Mouse (Mus musculus) c-Kit-positive CD71-positive TER-119-negative erythroid progenitor cells, embryonic 14.5 days (primary cell): ENCODE results near the gene Sec31b.

Experiments
- DNase-seq: peaks from one replicate; pipeline ENCODE4 v3.0.0-alpha.2; 2013; ENCODE audit warnings: low read depth

Sec31b gene

GRCm38 (mm10) chr19:44530018-44530417 lies 15.6 kb downstream of the Sec31b start:
- no peak for DNase-seq

- DNase-seq: no peak
Observed at GRCm38 (mm10) chr19:44525551-44526205, 20.0 kb downstream of the Sec31b start.

- DNase-seq: no peak
Observed at GRCm38 (mm10) chr19:44519152-44519551, 26.5 kb downstream of the Sec31b start.

DNA sequence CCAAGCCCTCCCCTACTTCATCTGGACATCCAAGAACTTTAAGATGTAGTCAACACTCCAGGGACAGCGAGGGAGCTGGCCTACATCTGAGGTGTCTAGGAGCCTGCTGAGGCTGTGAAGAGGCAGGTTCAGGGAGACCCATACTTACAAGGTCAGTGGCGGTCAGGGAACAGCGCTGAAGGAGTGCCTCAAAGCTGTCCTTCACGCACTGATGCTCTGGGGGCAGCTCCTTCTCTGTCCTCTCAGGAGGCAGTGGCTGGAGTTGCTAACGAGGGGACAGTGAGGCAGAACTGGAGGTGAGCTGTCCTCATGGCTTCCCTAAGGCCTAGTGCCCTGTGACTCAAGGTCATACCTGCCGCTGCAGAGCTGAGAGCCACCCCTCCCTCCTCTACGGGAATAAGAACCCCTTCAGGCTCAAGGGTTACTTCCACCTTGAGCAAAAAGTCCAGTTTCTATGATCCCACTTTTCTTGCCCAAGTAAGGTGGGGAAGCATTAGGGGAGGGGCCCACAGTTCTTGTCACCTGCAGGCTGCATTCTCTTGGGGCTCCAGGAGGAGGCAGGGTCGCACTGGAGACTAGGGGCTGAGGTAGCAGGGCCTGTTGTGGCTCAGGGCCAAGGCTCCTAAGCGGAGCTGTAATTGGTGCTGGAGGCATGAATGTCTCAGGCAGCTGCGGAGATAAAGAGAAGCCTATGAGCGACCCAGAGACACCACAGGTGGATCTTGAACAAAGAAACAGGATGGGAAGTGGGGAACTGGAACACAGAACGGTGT lies 27.5 kb downstream of the Sec31b start:
- no peak for DNase-seq

DNA sequence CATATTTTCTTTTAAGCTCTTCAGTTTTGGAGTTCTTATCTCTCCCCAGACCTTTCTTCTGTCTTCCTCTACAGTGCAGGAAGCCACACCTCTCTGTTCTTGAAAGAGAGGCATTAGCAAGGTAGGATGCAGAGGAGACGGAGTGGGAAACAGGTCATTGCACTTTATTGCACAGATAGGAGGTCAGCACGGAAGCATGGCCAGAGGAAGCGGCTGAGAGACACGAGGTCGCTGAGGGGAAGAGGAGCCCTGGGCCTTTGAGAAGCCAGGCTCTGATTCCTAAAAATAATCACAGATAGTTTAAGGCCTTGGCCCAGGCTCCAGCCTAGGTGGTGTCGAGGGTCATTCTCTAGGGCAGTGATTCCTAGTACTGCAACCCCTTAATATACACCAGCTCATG lies 29.9 kb downstream of the Sec31b start:
- no peak for DNase-seq

- no peak for DNase-seq
Observed at GRCm38 (mm10) chr19:44514521-44515451, 30.9 kb downstream of the Sec31b start.

DNA sequence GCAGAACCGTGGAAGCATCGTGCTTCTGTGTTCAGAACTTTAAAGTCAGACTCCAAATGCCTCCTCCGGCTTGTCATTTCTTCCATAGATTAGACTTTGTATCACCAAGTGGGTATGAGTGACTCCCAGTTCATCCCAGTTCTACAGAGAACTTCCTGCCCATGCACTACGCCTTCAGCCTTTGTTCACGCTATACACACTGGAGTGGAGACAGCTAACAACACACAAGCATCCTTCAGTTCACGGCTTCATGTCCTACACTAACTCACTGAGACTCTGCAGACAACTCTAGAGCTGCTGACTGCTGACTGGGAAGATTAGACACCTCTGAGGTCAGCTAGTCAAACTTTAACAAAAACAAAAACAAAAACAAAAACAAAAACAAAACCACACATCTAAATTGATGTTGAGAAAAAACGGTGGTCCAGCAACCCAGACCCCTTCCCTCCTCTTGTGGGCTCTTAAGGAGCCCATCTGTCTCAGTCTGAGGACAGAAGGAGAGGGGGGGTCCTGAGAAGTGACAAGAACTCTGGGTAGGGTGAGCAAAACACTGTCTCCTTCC lies 31.7 kb downstream of the Sec31b start:
- no peak for DNase-seq

DNA sequence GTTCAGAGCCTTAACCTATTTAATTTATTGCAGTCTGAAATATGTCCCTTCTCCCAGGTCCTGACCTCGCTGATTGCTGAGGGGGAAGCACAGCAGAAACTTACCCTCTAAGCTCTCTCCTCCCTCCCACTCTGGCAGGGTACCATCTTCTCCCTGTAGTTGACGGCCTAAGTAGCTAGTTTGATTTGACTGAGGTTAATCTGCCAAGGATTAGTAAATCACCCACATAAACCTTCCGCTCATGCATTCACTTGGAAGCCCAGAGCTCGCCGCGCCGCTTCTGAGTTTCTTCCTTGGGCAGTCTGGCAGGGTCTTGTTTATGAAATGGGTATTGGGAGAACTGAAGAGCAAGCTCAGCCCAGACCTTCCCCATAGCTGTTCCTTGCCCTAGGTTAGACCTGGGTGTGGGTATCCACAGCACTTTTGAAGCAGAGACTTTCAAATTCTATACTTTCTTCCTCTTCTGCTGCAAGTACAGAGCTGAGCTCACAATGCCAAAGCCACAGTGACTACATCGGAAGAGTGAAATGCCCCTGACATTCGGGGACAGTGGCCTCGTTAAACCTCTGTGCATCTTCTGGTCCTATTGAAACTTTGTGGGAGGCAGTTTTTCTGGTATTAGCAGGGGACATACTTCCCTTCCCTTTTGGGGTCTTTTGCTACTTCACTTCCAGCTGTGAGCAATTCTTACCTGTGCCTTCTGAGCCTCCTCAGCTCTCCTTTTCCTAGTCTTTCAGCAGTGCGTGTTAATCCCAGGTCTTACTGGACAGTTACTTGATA lies 32.4 kb downstream of the Sec31b start:
- DNase-seq: no peak

DNA sequence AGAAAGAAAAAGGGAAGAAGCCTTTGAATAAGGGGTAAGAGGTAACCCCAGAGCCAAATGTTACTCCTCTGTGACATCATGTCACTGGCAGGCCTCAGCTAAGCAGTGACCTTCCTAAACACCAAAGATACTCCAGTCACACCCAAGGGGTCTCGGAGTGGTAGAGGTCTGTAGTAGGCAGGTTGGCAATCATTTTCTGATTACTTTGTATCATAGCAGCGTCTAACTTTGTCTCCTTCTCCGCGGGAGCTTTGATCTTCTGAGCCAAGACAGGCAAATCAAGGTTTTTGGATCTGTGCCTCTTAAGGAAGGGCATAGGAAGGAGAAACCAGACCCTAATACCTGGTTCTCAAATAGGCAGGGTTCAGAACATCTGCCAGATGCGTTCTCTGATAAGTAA lies 33.1 kb downstream of the Sec31b start:
- DNase-seq: no peak

DNA sequence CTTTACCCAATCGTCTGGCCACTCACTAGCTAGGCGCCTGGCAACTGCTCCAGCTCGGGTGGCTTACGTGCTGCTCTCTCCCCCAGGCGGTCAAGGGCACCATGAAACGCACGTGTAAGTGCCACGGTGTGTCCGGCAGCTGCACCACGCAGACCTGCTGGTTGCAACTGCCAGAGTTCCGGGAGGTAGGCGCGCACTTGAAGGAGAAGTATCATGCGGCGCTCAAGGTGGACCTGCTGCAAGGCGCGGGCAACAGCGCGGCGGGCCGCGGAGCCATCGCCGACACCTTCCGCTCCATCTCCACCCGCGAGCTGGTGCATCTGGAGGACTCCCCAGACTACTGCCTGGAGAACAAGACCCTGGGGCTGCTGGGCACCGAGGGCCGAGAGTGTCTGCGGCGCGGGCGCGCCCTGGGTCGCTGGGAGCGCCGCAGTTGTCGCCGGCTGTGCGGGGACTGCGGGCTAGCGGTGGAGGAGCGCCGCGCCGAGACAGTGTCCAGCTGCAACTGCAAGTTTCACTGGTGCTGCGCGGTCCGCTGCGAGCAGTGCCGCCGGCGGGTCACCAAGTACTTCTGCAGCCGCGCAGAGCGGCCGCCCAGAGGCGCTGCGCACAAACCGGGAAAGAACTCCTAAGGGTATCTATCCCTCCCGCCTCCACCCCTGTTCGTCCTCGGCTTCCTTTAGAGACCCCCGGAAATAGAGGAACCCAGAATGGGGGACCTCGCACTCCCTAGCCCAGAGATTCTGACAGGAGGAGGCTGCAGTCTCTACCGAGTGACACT lies 34.0 kb downstream of the Sec31b start:
- DNase-seq: no peak

DNA sequence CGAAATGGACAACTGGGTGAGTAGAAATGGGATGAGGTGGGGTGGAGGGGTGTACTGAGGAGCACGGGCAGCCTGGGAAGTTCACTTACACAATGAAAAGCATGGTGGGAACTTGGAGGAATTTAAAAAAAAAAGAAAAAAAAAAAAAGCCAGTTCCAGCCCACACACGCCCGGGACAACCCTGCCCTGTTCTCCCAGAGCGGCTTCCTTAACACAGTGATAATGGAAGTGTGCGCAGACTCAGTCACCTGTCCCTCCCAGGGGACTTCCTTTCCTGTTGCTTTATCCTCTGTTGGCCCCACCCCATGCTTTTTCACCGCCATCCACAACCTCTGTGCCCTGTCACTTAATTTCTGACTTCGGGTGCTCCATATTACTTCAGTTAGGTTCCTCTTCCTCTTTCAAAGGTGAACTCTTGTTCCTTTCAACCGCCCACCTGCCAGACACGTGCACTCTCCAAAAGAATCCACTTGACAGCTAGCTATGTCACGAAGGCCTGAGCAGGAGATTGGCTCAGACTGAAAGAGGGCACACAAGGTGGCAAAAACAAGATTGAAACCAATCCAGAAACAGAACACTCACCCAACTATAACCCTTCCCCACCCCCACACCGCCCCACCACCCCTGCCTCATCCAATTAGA lies 35.0 kb downstream of the Sec31b start:
- DNase-seq: no peak

GRCm38 (mm10) chr19:44502741-44503140 lies 42.9 kb downstream of the Sec31b start:
- DNase-seq: no peak

GRCm38 (mm10) chr19:44501925-44502324 lies 43.7 kb downstream of the Sec31b start:
- no peak for DNase-seq

DNA sequence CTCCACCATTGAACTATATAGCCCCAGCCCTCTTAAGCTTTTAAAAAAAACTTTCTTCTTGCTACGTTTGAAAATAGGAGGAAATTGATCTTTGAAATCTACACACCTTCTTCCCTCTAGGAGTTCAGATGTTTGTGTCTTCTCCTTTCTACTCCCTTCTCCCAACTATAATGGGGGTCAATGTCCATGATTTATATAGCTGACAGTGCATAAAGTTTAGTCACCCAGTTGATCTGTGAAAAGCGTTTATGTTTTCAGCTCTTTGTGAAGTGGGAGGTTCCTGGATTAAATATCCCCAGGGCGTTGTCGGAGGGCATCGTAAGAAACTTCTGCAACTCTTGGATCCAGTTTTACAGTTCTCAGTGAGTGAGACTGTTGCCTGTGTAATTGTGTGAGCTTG lies 45.4 kb downstream of the Sec31b start:
- no peak for DNase-seq

DNA sequence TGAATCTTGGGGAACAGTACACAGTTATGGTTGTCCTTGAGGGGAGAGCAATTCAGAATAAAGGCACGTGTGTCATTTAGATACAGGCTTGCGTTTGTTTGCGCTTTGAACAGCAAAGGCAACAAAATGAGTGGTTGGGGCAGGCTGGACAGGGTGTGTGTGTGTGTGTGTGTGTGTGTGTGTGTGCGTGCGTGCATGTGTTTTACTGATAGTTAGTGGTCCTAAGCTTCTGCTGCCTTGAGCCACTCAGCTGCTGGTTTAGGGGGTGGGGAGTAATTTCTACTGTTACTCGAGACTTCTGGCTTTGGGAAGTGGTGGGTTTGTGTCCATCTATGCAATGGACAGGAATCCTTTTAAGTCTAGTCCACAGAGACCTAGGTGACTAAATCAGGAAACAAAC lies 46.7 kb downstream of the Sec31b start:
- DNase-seq: no peak

DNA sequence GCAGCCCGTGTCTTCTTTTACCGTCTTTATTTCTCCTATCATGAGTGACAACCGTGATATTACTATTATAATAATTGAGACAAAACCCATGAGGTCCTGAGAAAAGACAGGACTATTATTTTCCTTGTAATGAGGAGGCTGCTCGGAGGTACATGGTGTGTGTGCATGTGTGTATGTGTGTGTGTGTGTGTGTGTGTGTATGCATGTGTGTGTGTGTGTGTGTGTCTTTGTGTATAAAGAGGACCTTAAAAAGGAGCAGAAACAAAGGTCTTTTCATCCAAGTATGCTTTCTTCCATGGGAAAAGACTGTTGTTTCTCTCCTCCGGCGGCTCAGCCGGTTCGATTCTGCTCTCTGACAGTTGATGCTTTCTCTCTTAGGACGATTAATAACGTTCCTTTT lies 48.7 kb downstream of the Sec31b start:
- DNase-seq: no peak

- no peak for DNase-seq
Observed at GRCm38 (mm10) chr19:44496511-44496910, 49.2 kb downstream of the Sec31b start.

DNA sequence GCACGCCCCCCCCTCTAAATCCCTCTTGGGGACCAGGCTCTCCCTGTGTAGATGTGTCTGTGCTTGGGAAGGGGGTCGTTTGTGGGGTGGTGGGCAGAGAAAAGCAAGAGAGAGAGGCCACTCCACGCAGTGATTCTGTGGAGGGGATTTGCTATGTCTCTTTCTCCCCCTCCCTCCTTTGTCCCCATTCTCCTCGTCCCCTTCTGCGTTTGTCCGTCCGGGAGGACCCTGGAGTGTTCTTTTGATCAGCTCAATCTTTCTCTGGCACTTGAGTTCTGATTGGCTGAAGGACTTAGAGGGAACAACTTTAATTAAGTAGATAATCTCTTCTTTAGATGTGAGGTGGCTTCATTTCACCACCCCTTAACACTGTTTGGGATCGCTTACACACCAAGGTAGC lies 52.5 kb downstream of the Sec31b start, which contains the start of gene Wnt8b:
Gene Wnt8b, plus strand, starts transcription at position 345 of the 400 bp plus-strand sequence.
- no peak for DNase-seq

GRCm38 (mm10) chr19:44487266-44487665 lies 58.4 kb downstream of the Sec31b start:
- peak; percentile 58 for DNase-seq

DNA sequence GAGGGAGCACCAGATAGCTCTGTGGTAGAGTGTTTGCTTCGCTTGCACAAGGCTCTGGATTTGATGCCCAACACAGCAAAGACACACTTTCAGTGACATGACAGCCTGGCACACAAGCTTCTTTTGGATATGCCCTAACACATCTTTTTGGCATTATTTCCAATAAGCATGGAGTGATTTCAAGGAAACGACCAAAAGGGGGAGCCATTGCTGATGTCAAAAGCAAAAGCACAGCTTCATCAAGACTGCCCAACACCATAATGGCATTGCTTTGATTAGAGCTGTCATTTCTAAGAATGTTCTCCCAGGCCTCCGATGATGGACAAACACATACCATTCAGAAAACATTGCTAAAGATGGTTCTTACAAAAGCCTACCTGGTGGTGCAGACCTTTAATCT lies 69.1 kb downstream of the Sec31b start:
- peak; percentile 13 for DNase-seq
